Mouse (Mus musculus) Patski (cell line): Measurements from ENCODE around the gene Tmprss7. TPM values are rescaled to one million over a fixed set of nuclear protein-coding genes. Genes with fewer than 3 reads are reported as not detected.

Source experiments
- ATAC-seq: fragments of 100-300 bp; one replicate; pipeline ENCODE4 v1.8.0; 2021
- CTCF ChIA-PET: fragments of 350-600 bp; sonication (Branson Sonifier 250); formaldehyde crosslinking; loops from one replicate; lab custom pipeline; 2022; ENCODE audit warnings: inconsistent platforms; lab: Charles Lee
- POLR2A ChIA-PET: fragments of 350-600 bp; sonication (Branson Sonifier 250); formaldehyde crosslinking; loops from one replicate; lab custom pipeline; 2022; ENCODE audit warnings: antibody characterized with exemption, inconsistent platforms; lab: Charles Lee
- DNase-seq: peaks from one replicate; pipeline ENCODE4 v3.0.0-alpha.2; 2011; ENCODE audit warnings: low read depth, low spot score
- H3K27me3 ChIP-seq: fragments of 371-371 bp; one replicate; pipeline ENCODE4 v1.5.1; 2021
- CTCF ChIP-seq: fragments of 100-300 bp; IDR thresholded peaks from one replicate; pipeline ENCODE4 v1.5.1; 2021
- in situ Hi-C: fragments of 300-500 bp; cut with MboI; formaldehyde crosslinking; loops from 3 replicates; pipeline ENCODE4 v1.11.1; 2018; ENCODE audit warnings: low pct_unique_long_range_greater_than_20kb, mixed read lengths
- polyA plus RNA-seq: library from polyadenylated mRNA; unstranded; gene quantifications from one replicate; pipeline ENCODE4 v1.2.3, GENCODE M21; 2021

The Tmprss7 gene
- polyA plus RNA-seq, 1 experiment from 2014 or later, result not detected

DNA sequence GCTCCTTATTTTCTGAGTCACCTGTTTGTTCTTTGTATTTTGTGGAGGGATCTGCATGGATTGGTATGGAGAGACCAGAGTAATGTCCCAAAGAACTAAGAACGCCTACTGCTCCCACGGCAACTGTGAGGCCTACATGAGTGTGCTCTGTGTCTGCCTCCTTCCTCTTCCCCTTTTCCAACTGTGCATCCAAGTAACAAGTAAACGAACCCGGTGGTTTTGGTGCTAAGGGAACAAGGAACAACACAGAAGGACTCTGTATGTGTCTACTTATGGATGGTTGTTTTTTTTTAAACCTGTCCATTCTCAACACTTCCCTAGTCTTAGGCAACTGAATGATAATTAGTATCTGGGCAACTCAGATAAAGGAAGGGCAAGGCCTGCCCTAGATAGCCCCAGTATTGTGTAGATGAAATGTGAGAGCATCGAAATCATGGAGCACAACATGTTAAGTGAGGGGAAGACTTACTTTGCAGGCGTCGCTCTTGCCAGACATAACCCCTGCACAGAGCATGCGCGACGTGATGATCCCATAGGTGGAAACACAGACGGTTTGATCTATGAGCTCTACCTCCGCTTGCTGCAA, 35.8 kb downstream of the Tmprss7 start:
- in situ Hi-C loops, result no loop called here
- peaks cover 6% of the 10 kb centered on the region for H3K27me3 ChIP-seq
- POLR2A ChIA-PET, result no interaction called here
- CTCF ChIA-PET, result interaction anchor here (1.5 kb wide), 1 partner anchor 11 kb away, joined by 5 read pairs; no protein-coding TSS in a partner anchor
- no peak for DNase-seq
- ATAC-seq, result no peak
- no peak for TF ChIP-seq CTCF

DNA sequence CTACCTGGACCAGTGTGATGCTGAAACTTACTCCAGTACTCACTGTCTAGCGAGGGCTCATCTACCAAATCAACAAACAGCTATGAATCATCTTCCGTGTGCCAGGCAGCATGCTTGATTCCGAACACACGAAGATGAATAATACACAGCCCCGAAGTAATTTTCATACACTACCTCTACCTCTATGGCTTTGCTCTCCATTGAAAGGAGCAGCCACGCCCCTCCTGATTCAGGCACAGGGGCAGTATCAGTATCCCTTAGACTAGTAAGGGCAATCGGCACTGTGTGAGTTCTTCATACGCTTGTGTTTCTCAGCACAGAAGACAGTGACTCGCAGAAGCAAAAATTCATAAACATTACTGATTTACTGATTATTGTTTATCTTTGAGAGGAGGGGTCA, 39.0 kb downstream of the Tmprss7 start:
- in situ Hi-C loops, result no loop called here
- no peak for DNase-seq
- TF ChIP-seq CTCF, result no peak
- ChIA-PET CTCF (no interaction called here), POLR2A (no interaction called here)
- H3K27me3 ChIP-seq, result no peaks in the 10 kb centered on the region
- no peak for ATAC-seq

DNA sequence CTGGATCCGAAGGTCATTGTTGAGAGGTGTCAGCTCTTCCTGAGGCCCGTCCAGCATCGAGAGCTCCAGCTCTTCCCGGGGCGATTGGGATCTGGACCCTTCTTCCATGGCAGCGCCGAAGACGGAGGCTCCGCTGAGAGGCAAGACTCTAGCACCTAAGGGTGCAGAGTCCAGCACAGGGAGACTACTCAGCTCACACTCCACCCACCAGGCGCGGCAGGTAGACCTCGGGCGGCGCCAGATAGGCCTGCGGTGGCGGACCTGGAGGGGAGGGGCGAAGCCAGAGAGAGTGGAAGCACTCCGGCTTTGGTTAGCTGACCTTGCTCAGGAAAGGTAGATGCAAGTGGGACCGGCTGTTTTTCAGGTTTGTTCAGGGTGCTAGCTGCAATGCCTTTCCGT, 39.5 kb downstream of the Tmprss7 start, which contains the start of gene BC016579:
Gene BC016579, minus strand, starts transcription at position 135 of the 399 bp plus-strand sequence.
- TF ChIP-seq CTCF, result no peak
- no peaks in the 10 kb centered on the region for H3K27me3 ChIP-seq
- ATAC-seq (no peak), DNase-seq (no peak)
- POLR2A ChIA-PET, result no interaction called here
- CTCF ChIA-PET, result no interaction called here
- in situ Hi-C loops, result no loop called here

DNA sequence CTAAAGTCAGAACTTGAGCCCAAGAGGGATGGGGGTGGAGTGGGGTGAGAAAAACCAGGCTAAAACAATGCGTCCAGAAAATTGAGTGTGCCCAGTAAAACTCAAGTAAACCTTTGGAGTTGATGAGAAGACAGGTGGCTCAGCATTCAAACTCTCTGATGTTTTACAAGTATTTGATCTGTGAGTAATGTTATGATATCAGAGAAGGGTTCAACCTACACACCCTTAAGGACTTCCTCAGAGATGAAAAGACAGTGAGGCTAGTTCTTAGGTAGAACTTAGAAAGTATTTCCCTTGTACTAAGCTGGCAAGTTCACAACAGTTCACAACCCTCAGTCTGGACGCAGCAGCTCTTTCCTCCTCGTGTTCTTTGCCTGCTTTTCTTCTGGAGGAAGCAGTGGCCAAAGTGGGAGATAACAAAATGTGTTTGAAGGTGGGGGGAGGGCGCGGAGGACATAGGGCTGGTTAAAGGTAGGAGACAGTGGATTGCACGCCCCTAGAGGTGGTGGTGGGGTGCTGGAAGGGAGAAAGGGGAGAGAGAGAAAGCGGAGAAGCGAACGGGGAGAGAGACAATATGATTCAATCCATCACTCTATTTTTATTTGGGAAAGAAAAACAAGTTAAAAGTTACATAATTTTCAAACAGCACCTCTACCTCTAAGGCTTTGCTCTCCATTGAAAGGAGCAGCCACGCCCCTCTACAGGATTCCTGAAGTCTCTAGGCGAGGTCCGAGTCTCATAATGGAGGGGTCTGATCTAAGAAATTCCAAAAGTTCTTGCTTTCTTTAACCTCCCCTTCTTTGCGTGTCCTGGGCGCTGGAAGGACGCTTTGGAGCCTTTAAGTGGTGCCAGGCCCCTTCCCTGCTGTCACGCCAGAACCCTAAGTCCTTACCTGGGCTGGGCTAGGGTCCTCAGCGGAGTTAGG, 40.2 kb downstream of the Tmprss7 start:
- CTCF ChIA-PET, result interaction anchor here (0.6 kb wide), 1 partner anchor 13 kb away, joined by 3 read pairs; no protein-coding TSS in a partner anchor
- no peak for TF ChIP-seq CTCF
- DNase-seq (no peak), ATAC-seq (no peak)
- in situ Hi-C loops, result no loop called here
- POLR2A ChIA-PET, result no interaction called here
- no peaks in the 10 kb centered on the region for H3K27me3 ChIP-seq

DNA sequence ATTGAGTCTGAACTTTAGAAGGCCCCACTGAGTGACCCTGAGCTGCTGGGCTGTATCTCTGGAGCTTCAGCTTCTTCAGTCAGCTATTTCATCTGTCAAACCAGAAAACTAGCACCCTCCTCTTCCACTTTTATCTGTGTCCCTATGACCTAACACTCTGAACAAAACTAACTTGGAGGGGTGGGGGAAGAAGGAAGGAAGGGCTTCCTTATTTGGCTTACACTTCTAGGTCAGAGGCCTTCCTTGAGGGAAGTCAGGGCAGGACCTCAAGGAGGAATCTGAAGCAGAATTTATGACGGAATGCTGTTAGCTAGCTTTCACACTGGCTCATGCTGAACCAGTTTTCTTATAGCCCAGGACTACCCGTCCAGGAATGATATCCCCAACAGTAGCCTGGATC, 42.0 kb downstream of the Tmprss7 start:
- DNase-seq (no peak), ATAC-seq (no peak)
- no peak for TF ChIP-seq CTCF
- ChIA-PET CTCF (no interaction called here), POLR2A (no interaction called here)
- H3K27me3 ChIP-seq, result no peaks in the 10 kb centered on the region
- in situ Hi-C loops, result no loop called here

DNA sequence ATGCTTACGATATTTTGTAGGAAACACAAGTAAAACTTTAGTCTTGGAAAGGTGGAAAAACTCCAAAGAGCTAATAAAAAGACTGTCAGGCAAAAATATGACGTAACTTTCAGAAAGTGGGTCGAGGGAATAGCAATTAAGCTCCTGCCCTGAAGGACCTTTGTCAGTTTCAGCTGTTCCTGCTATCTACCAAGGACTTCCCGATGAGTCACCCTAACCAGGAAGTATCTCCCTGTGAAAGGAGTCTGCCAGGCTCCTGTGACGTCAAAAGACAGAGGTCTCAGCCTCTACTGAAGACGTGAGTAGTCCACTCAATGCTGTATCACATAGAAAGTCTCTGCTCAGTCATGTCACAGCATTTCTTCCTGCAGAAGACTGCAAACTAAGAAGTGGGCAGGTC, 49.1 kb downstream of the Tmprss7 start:
- no peak for TF ChIP-seq CTCF
- ChIA-PET POLR2A (no interaction called here), CTCF (interaction anchor here (0.6 to 1.6 kb wide), 2 partner anchors 14 to 376 kb away, joined by 3 to 5 read pairs; no protein-coding TSS in a partner anchor)
- in situ Hi-C loops, result loop anchor here (25.0 kb wide), 1 partner anchor 882 kb away; the partner anchor contains the start of gene Cd200r1
- DNase-seq (no peak), ATAC-seq (no peak)
- no peaks in the 10 kb centered on the region for H3K27me3 ChIP-seq

DNA sequence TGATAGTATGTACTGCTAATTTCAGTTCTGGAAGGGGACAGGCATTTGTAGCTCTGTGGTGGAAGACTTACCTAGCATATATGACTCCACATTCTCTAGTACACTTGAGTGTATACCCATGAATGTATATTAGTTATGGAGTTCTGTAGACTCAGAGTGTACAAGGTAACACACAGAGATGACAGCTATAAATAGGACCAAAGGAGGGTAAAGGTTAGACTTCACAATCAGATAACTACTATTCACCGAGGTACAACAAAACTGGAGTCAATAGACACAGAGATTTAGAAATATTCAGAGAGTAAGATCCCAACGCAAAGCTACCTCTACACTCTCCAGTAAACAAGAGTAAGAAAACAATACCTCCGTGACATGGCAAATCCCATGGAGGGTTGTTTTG, 49.5 kb downstream of the Tmprss7 start:
- ATAC-seq (no peak), DNase-seq (no peak)
- CTCF ChIA-PET, result interaction anchor here (1.6 kb wide), 1 partner anchor 13 kb away, joined by 5 read pairs; no protein-coding TSS in a partner anchor
- POLR2A ChIA-PET, result no interaction called here
- in situ Hi-C loops, result loop anchor here (25.0 kb wide), 1 partner anchor 882 kb away; the partner anchor contains the start of gene Cd200r1
- no peaks in the 10 kb centered on the region for H3K27me3 ChIP-seq
- TF ChIP-seq CTCF, result no peak

DNA sequence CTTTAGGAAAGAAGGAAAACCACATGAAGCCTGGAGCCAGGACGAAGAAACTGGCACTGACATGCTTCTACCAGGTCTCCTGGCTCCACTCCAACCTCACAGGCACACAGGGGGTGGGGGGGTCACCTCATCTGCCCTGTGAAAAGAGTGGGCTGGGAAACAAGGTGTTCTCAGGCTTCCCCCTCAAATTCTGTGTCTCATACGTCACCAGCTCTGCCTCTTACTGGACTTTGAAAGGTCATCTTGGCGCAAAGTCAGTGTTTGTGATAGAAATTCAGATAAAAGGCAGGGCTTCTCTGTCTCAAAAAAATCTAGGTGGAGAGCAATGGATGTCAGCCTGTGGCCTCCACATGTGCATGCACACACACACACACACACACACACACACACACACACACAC, 52.2 kb downstream of the Tmprss7 start:
- CTCF ChIA-PET, result interaction anchor here (1.3 kb wide), 1 partner anchor 11 kb away, joined by 3 read pairs; no protein-coding TSS in a partner anchor
- in situ Hi-C loops, result loop anchor here (25.0 kb wide), 1 partner anchor 879 kb away; the partner anchor contains the start of gene Cd200r1
- TF ChIP-seq CTCF, result no peak
- DNase-seq (no peak), ATAC-seq (no peak)
- H3K27me3 ChIP-seq, result no peaks in the 10 kb centered on the region
- POLR2A ChIA-PET, result interaction anchor here (0.7 kb wide), 1 partner anchor 452 kb away, joined by 4 read pairs; no protein-coding TSS in a partner anchor

DNA sequence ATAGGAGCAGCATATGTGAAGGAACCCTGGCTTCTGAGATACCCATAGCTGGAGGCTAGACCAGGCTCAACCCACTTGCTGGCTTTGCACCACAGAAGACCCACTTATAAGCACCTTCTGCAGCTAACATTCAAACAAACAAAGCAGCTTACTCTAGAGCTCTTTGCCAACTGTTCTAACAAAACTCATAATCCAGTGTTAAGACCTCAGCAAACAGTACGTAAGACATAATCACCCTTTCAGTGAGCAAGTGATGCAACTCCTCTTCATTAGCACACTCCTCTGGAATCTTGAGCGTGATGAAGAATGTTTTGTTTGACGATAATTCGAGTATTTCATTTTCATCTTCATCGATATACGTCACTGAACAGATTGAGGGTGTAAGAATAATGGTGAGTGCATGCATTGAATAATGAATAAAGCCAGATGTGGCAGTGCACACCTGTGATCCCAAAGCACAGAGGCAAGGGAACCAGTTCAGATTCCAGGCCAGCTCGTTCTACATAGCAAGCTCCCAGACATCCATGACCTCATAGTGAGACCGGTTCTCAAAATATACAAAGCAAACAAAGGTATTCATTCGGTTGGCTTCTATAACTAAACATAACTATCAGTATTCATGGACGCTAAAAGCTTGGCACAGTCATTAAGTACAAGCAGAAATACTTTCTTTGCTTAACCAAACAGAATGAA, 53.2 kb downstream of the Tmprss7 start:
- ATAC-seq (no peak), DNase-seq (no peak)
- peaks cover 1% of the 10 kb centered on the region for H3K27me3 ChIP-seq
- CTCF ChIA-PET, result interaction anchor here (1.0 to 1.3 kb wide), 3 partner anchors 10 to 13 kb away, joined by 3 to 4 read pairs (median 3); no protein-coding TSS in a partner anchor
- POLR2A ChIA-PET, result no interaction called here
- in situ Hi-C loops, result loop anchor here (25.0 kb wide), 1 partner anchor 878 kb away; the partner anchor contains the start of gene Cd200r1
- TF ChIP-seq CTCF, result no peak

DNA sequence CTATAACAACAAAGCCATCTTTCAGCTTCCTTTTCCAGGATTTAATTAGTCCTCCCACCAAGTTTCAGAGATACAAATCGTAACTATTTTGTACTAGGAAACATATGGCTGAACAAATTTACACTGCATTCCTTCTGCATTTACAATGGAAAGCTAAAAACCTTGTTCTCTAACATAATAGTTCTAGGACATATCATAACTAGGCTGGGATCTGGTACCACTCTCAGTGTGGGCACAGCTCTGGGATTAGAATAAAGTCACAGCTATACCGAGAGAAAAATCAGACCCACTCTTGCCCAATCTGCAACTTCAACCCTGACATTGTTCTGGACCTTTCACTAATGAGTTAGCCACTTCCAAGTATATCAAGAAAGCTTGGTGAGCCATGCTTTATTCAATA, 57.6 kb downstream of the Tmprss7 start:
- CTCF ChIA-PET, result no interaction called here
- in situ Hi-C loops, result loop anchor here (25.0 kb wide), 1 partner anchor 874 kb away; the partner anchor contains the start of gene Cd200r1
- ATAC-seq (no peak), DNase-seq (no peak)
- POLR2A ChIA-PET, result no interaction called here
- TF ChIP-seq CTCF, result no peak
- H3K27me3 ChIP-seq, result peaks cover 4% of the 10 kb centered on the region
